Mouse (Mus musculus): ENCODE measurements at regions not wholly inside any gene's neighbourhood (a gene's known extent, or its start where the extent isn't known, plus 50 kb on each side); places are given as distances from the start of the nearest gene placed in this dataset.
"Not testable (repeated sequence)": the region's sequence is repeated elsewhere in the genome, so short reads cannot be mapped to it uniquely, and the experiment has no call there.

- DNase-seq (ENCODE audit: low spot score in 2 of 2) = no peak
- intact Hi-C loops (cut with DNase I) = no loop called here
Observed at GRCm38 (mm10) chr3:8017489-8017888, 1397.2 kb upstream of the 1700008P02Rik start.

GRCm38 (mm10) chr3:8016945-8017344, 1396.7 kb upstream of the 1700008P02Rik start:
- DNase-seq (ENCODE audit: low spot score in 2 of 2) = no peak
- intact Hi-C loops (cut with DNase I) = no loop called here

DNA sequence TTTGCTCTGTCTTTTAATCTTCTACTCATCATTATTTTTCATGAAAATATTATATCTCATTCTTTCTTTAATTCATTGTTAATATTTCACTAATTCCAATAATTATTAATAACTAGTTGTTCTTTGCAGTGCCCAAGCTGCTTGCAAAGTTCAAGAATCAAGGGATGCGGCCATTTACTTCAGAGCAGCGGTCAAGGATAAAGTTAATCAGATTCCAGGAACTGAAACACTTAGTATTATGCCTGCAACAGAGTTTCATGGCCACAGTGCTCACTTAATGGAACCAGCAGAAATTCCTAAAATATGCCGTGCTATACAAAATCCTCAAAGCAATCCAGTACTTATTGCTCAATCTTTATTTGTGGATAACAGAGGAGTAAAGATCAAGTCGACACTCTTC, 1389.7 kb upstream of the 1700008P02Rik start:
- no peak for DNase-seq (ENCODE audit: low spot score in 2 of 2)
- intact Hi-C loops (cut with DNase I) = no loop called here

DNA sequence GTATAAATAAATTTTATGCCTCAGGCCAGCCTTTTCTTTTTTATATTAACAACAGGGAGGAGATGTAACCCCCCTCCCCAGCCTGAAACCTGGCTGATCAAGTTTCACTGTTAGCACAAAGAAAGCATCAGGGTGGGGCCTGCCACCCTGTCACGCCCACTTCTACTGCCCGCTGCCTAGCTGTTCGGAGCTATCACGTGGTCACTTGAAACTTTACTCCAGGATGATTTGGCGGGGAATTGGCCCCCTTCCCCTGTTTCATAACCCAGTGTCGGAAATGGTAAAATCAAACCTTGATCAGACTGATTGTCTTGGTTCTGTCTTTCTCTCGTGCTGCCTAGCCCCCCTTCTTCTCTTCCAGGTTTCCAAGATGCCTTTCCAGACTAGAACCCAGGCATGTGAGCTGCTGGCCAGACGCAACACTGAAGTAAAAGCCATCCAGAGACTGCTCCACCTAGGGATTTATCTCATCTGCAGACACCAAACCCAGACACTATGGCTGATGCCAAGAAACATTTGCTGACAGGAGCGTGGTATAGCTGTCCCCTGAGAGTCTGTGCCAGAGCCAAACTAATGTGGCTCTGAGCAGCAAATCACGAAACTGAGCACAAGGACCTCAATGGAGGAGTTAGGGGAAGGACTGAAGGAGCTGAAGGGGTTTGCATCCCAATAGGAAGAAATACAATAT, 1386.6 kb upstream of the 1700008P02Rik start:
- DNase-seq (ENCODE audit: low spot score in 2 of 2) = no peak
- intact Hi-C loops (cut with DNase I) = no loop called here

DNA sequence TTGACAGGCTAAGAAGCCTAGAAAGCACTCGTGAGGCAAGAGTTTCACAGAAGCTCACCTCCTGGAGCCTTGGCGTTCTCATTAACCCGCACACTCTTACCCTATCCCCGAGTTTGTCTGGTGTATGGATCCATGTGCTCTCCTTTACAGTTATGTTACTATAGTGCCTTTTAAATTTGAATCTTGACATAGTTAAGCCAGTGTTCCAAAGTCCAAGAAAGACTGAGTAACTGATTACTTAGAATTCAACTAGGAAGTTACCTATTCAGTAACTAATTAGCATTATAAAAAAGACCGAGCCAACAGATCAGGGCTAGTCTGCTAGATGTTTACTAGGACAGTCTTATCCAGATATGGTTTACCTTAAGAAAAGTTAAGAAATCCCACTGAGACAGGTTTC, 1386.0 kb upstream of the 1700008P02Rik start:
- no peak for DNase-seq (ENCODE audit: low spot score in 2 of 2)
- intact Hi-C loops (cut with DNase I) = no loop called here

- DNase-seq (ENCODE audit: low spot score in 2 of 2); intact Hi-C loops (cut with DNase I): not testable (repeated sequence)
Observed at GRCm38 (mm10) chr3:8005684-8006083, 1385.4 kb upstream of the 1700008P02Rik start.

GRCm38 (mm10) chr3:8004271-8004670, 1384.0 kb upstream of the 1700008P02Rik start:
- intact Hi-C loops (cut with DNase I) = no loop called here
- no peak for DNase-seq (ENCODE audit: low spot score in 2 of 2)

DNA sequence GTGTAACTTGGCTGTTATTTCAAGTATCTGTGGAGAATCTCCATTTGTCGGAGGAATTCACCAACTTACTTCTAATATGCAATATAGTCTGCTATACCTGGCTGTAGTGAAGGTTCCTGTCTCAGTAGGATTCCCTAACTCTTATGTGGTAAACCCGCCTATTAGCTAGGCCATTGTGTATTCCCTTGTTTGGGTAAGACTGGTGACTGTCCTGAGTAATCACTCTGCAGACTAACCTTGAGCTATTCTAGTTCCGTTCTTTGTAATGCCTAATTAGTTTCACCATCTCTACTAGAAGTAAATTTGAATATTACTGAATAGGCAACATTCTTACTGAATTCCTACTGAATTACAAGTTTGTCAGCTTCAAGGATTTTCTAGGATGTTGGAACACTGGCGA, 1380.8 kb upstream of the 1700008P02Rik start:
- intact Hi-C loops (cut with DNase I) = no loop called here
- DNase-seq (ENCODE audit: low spot score in 2 of 2) = no peak

- no peak for DNase-seq (ENCODE audit: low spot score in 2 of 2)
- intact Hi-C loops (cut with DNase I) = no loop called here
Observed at GRCm38 (mm10) chr3:7992322-7992721, 1372.1 kb upstream of the 1700008P02Rik start.

DNA sequence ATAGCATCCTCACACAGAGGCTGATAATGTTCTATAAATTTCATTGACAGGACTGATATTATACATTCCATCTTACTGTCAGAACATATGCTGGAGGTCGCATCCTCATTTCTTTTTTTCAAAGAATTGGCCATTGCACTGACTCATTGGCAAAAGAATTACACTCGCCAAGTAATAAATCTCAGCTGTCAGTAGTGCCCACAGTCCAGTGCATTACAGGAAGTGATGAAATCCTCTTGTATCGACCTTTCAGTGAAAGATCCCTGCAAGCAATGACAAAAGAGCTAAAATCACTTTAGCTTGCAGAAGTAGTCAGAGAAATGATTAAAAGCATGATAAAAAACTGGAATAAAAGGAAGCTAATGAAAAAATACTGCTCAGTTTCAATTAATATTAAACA, 1353.0 kb upstream of the 1700008P02Rik start:
- intact Hi-C loops (cut with DNase I) = no loop called here

GRCm38 (mm10) chr3:7953911-7954310, 1333.7 kb upstream of the 1700008P02Rik start:
- DNase-seq (ENCODE audit: low spot score in 2 of 2) = no peak
- intact Hi-C loops (cut with DNase I) = no loop called here

More for the DNA sequence above, 1353.0 kb upstream of the 1700008P02Rik start:
- no peak for DNase-seq (ENCODE audit: low spot score in 2 of 2)

- intact Hi-C loops (cut with DNase I) = no loop called here
- DNase-seq (ENCODE audit: low spot score in 2 of 2) = peak in 1 of 2 experiments; percentile 4
Observed at GRCm38 (mm10) chr3:7943646-7944381, 1323.6 kb upstream of the 1700008P02Rik start.

Data from left cerebral cortex, postnatal 14 days (tissue).